Mouse (Mus musculus) adrenal gland, postnatal 0 days (tissue): ENCODE data around the gene Tmem110. TPM values are rescaled to one million over a fixed set of nuclear protein-coding genes. Genes with fewer than 3 reads are reported as not detected.

ENCODE experiments used
- polyA plus RNA-seq: library from polyadenylated mRNA; unstranded; fragments of >200 nt; fragmentation: Nextera tagmentation; extraction: Ambion mirVana; gene quantifications from 2 replicates; pipeline ENCODE4 v1.2.1, GENCODE M21; 2015

The Tmem110 gene
- polyA plus RNA-seq = 13.4 and 14.1 TPM in 2 replicates

GRCm38 (mm10) chr14:30825476-30826131 lies at the start of gene Tmem110:
Gene Tmem110, plus strand, starts transcription at chr14:30825590.

DNA sequence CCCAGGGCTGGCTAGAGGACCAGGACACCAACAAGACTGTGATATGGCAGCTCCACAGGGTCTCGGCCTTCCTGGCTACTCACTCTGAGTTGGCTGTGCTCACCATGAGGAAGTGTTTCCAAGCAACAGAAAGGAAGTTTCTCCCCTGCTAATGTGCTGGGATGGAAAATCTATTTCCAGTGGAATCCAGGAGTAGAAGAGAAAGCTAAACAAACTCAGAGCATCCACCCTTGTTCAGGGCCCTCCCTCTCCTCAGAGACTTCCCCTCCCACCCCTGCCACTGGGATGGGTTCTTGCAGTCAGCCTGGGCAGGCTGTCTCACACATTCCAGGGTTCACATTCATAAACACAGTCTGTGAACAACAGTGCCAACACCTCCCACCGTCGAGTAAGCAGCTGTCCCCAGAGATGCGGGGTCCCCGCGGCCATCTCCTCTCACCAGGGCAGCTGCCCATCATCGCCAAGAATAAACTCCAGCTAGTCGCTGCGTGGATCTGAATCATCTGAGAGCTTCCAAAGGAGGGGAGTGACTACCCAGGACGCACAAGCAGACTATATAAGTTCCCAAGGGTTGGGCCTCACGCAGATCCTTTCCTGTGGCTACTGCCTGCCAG lies 53.7 kb downstream of the Tmem110 start, which contains the start of gene Mustn1:
Mustn1 (plus strand) TSS at position 243 of the 614 bp plus-strand sequence.

GRCm38 (mm10) chr14:30886204-30886603 lies 60.8 kb downstream of the Tmem110 start, which contains the start of gene Itih4:
Gene Itih4, plus strand, starts transcription at chr14:30886476.

DNA sequence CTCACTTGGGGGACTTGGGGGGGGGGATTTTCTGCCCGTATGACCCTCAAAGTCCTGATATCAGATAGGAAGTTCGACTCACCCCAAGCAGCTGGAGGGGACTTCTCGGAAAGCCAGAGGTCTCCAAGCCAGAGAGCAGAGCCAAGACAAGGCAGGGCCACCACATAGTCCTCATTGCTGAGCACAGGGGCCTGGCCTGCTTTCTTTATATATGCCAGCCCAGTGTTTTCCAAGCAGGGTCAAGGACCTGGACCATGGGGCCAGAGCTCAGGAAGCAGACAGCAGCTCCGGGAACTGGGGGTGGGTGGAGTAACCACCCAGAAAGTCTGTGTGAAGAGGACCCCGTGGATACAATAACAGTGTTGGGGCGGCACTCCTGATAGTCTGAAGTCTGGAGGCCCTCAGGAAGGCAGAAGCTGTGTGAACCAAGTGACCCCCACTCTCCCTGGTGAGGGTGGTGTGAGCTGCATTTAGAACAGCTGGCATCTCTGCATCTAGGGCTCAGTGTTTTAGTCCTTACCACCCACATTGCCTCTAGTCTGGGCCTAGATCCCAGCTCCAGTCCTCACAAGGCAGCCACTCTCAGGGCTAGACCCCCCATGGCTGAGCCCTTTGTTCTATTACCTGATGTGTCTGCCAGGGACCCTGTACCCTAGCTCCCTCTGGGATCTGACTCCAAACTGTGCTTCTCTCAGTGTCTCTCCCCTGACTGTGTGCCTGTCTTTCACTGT lies 98.2 kb downstream of the Tmem110 start, which contains the start of gene Itih3:
Itih3 (minus strand) TSS at position 386 of the 731 bp plus-strand sequence.

Other genes with a start within 250 kb of the Tmem110 start
- 44.7 and 125 TPM in 2 replicates for gene Prkcd, start 199.4 kb upstream of the Tmem110 start, polyA plus RNA-seq
- 18.9 and 32.4 TPM in 2 replicates for gene Rft1, start 171.2 kb upstream of the Tmem110 start, polyA plus RNA-seq
- gene Sfmbt1, start 110.7 kb upstream of the Tmem110 start, polyA plus RNA-seq = 6.5 and 9.1 TPM in 2 replicates
- 10.4 and 11.5 TPM in 2 replicates for gene Mustn1, start 53.6 kb downstream of the Tmem110 start, polyA plus RNA-seq
- 12.1 and 20.6 TPM in 2 replicates for gene Itih4, start 60.9 kb downstream of the Tmem110 start, polyA plus RNA-seq
- gene Itih3, start 98.2 kb downstream of the Tmem110 start, polyA plus RNA-seq = 37.4 and 49.1 TPM in 2 replicates
- gene Itih1, start 117.7 kb downstream of the Tmem110 start, polyA plus RNA-seq = 4.4 and 5.1 TPM in 2 replicates
- gene Nek4, start 125.8 kb downstream of the Tmem110 start, polyA plus RNA-seq = 6.0 and 8.5 TPM in 2 replicates
- 83.1 and 91.9 TPM in 2 replicates for gene Glt8d1, start 175.8 kb downstream of the Tmem110 start, polyA plus RNA-seq
- 938 and 1,152 TPM in 2 replicates for gene Spcs1, start 176.1 kb downstream of the Tmem110 start, polyA plus RNA-seq
- gene Pbrm1, start 193.5 kb downstream of the Tmem110 start, polyA plus RNA-seq = 55.7 and 64.4 TPM in 2 replicates
- 44.1 and 67.6 TPM in 2 replicates for gene Gnl3, start 193.6 kb downstream of the Tmem110 start, polyA plus RNA-seq